Mouse (Mus musculus) urinary bladder, postnatal 36 days (tissue): ENCODE data around the gene 5530400C23Rik.
"Not testable (repeated sequence)": the region's sequence is repeated elsewhere in the genome, so short reads cannot be mapped to it uniquely, and the experiment has no call there.

ENCODE experiments used
- DNase-seq, 2 experiments: peaks; one replicate each; pipeline ENCODE4 v3.0.0; 2022; ENCODE audit warnings: low spot score in 2 of 2, mixed read lengths in 1 of 2

5530400C23Rik gene

DNA sequence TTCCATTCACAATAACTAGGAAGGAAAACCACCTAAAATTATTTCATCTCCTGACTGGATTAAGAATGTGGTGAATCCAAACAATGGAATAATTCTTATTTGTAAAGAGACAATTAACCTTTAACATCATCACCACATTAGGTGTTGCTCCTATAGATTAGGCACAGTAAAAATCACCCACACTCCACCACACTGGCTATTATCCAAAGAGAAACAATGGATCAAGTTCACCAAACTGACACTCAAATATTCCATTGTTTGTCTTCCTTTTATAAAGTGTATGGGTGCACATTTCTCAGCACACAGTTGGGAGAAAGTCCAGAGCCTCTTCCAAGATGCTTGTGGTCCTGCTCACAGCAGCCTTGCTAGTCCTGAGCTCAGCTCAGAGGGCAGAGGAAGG, at the start of gene 5530400C23Rik:
Gene 5530400C23Rik (plus strand): TSS at position 301 of the 400 bp plus-strand sequence.
- DNase-seq, result not testable (repeated sequence)

DNA sequence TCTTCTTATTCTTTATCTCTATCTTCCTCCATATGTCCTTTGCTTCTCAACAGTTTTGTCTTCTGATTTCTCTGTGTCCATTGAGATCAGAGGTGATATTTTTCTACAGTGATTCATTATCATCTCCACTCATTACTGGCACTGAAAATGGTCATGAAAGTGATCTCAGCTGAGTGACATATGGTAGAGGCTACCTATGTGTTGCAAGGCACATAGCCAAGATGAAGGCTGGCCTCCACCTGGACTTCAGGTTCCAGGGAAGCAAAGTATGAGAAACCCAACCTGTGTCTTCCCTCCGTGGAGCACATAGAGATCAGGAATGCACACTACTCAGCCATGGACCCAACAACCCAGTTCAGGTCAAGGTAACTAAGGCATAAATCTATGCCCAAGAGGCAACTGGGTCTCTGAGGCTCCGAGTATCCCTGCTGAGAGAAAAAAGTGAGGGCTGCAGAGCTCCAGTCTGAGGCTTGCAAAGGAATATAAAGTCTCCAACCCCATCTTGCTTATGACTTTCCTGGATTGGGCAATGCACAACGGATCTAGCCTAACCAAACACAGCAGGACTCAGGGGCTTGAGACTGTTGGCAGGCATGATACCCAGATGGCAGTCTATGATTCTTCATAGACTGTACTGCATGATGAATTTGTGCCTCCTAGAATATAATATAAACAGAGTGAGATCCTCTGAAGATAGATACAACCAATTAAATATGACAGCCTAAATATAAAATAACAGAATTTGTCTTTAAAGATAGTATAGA, 14.1 kb downstream of the 5530400C23Rik start:
- no peak for DNase-seq

DNA sequence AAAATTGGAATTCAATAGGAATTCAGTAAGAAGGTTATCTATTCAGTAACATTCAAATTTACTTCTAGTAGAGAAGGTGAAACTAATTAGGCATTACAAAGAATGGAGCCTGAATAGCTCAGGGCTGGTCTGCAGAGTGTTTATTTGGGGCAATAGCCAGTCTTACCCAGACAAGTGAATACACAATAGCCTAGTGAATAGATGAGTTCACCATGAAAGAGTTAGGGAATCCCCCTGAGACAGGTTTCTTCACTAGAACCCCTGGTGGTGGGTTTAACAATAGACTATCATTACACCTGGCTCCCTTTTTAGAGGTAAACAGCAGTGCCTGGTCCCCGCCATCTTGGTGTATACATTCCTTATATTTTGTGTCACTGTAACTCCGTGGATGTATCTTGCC, 21.9 kb downstream of the 5530400C23Rik start:
- DNase-seq, result not testable (repeated sequence)

DNA sequence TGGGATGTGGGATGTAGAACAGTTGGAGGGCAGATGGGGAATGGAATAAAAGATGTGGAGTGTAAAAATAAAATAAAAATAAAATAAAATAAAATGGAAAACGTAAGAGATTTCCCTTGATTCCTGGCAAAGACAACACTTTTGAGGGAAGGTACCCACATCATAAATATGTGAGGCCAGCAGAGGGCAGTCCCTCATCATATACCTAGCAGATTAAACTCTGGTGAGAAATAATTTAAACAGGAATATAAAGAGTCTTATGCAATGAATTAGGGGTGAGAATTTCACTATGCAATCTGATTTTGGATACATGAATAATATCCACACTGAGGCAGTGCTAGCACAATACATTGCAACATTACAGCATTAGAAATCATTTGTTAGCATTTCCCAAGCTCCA, 46.5 kb downstream of the 5530400C23Rik start:
- DNase-seq, result no peak

DNA sequence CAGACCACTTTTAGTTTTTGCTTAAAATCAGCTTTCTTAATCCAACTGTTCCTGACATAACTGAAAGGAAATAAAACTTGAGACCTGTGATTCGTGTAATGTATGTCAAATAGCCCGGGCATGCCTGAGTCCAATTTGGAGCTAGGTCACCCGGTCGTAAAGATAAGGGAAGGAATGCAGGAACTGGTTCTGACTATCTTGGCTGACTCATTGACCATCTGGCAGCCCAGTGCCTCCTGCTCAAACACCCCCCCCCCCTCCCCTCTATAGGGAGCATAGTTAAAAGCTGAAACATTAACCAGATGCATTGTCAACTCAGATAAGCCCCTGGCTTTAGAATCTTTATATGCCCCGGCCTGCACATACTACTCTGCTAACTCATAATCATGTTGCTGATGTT, 49.7 kb downstream of the 5530400C23Rik start:
- peak; percentile 21 to 34 for DNase-seq
